Mouse (Mus musculus) gastrocnemius, postnatal 25 days (tissue): Measurements from ENCODE around the gene Txndc8. TPM values are rescaled to one million over a fixed set of nuclear protein-coding genes. Genes with fewer than 3 reads are reported as not detected.

ENCODE experiments used
- DNase-seq: peaks from one replicate; pipeline ENCODE4 v3.0.0; 2022
- long read RNA-seq, 2 experiments: library from polyadenylated mRNA; stranded (forward); transcript quantifications; one replicate each; pipeline ENCODE4 v2.0.0; 2021
- total RNA-seq, 2 experiments: library from RNA; stranded (reverse); gene quantifications; 1 replicate in 1 of 2; 2 replicates in 1 of 2; pipeline ENCODE4 v1.2.3; 2021

Gene Txndc8
- total RNA-seq: not detected
- long read RNA-seq, experiment 1, partial matches to known transcripts: 1 of 1 reads
- long read RNA-seq, experiment 1, other reads (novel, unspliced or antisense): 0 of 1 reads
- long read RNA-seq, experiment 2: 0 reads

- DNase-seq: no peak
These were observed at the start of gene Txndc8 for GRCm38 (mm10) chr4:58009024-58009423. Gene Txndc8 (minus strand): TSS chr4:58009124.

DNA sequence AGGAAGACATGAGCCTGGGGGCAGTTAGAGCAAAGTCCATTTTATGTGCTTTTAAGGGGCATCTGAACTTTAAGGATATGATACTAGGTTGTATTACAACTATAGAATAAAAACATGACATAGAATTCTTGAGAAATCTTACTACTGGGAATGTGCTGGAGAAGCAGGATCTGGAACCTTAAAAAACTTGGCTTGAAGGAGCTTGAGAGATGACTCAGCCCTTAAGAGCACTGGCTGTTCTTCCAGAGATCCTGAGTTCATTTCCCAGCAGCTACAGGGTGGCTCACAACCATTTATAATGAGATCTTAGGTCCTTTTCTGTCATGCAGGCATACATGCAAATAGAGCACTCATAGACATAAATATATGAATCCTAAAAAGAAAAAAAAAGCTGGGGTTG, 46.7 kb upstream of the Txndc8 start:
- no peak for DNase-seq

GRCm38 (mm10) chr4:58054441-58054840, 45.5 kb upstream of the Txndc8 start:
- no peak for DNase-seq

DNA sequence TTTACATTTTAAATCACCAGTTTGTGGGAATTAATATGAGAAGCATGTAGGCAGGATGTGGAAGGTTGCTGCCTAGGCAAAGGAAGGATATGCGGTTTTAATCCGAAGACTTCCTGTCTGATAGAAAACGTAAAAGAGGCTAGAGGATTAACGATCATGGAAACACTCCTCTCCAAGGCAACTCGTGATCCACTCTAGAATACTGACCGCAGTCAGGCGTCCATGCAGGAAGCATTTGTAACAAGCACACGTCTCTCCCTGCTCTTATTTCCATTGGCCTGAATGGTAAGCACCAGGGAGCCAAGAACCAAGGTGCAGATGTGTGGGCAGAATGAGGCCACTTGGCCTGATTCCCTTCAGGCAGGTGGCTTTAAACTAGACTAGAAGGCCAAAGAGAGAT, 41.8 kb upstream of the Txndc8 start:
- no peak for DNase-seq

GRCm38 (mm10) chr4:58050276-58050675, 41.4 kb upstream of the Txndc8 start:
- no peak for DNase-seq

GRCm38 (mm10) chr4:58044833-58045232, 35.9 kb upstream of the Txndc8 start:
- no peak for DNase-seq

GRCm38 (mm10) chr4:58044356-58044755, 35.4 kb upstream of the Txndc8 start:
- DNase-seq: no peak

DNA sequence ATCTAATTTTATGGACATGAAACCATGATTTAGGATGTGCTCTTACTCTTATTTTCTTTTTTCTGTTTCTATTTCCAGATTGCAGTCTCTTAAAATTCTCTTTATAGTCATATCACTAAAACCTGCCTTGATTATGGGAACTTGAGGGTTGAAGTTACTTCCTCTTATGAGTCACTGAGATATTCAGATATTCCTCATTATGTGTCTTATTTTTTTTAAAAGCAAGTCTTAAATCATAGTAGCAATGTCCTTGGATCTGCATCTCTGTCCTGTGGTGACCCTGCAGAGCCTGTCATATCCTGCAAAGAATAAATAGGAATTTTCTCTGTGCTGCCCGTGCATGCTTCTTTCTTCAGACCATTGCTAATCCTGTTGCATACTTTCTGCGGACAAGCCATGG, 31.2 kb upstream of the Txndc8 start:
- DNase-seq: no peak

DNA sequence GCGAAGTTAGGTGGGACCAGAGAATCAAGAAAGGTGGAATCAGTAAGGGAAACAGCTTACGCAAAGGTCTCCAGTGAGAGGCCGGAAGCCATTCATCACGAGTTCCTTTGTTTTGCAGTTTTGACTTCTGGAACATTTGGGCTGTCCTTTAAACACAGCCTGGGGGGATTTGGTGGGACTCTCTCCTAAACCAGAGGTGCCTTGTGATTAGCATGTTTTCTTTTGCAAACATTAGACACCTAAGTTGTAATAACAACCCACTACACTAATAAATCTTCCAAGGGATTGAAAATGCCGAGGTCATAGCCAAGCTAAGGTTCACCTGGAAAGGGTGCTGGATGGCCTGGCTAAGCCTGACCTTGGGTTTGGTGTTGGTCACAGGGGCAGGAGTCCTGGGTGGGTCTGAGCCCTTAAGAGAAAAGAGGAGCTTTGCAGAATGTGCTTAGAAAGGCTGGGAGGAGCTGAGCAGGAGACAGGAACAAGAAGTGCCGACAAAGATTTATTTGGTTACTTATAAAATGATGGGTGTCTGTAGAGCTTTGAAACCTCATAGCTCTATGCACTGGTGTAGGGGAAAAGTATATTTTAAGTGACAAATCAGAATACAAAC, 28.3 kb upstream of the Txndc8 start:
- DNase-seq: no peak

GRCm38 (mm10) chr4:58034663-58035062, 25.7 kb upstream of the Txndc8 start:
- no peak for DNase-seq

- no peak for DNase-seq
These were observed 23.8 kb upstream of the Txndc8 start for GRCm38 (mm10) chr4:58032714-58033113.

- no peak for DNase-seq
These were observed 5.4 kb downstream of the Txndc8 start for GRCm38 (mm10) chr4:58003501-58003900.

GRCm38 (mm10) chr4:57991425-57991824, 17.5 kb downstream of the Txndc8 start:
- DNase-seq: no peak

DNA sequence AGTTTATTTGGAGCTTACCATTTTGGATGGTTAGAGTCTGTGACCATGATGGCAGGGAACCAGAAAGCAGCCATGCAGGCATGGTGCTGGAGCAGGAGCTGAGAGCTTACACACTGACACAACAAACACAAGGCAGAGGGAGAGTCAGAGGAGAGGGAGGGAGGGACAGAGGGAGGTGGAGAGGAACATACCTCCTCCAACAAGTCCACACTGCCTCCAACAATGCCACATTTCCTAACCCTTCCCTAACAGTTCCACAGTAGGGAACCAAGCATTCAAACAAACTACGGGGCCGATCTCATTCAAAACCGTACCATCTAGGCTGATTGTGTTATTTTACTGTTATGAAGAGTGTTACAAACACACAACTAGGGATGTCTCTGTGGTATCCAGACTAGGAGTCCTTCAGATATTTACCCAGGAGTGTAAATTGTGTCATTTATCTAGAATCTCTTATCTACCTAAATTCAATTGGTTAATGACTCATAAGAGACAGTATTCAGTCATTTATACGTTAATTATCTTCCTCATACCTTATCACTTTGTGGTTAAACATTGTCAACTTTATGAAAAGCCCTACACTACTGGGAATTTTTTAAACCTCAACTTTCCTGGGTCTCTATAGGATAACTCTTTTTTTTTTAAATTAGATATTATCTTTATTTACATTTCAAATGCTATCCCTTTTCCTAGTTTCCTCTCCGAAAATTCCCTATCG, 34.4 kb downstream of the Txndc8 start:
- no peak for DNase-seq

- no peak for DNase-seq
These were observed 35.2 kb downstream of the Txndc8 start for GRCm38 (mm10) chr4:57973592-57974268.

DNA sequence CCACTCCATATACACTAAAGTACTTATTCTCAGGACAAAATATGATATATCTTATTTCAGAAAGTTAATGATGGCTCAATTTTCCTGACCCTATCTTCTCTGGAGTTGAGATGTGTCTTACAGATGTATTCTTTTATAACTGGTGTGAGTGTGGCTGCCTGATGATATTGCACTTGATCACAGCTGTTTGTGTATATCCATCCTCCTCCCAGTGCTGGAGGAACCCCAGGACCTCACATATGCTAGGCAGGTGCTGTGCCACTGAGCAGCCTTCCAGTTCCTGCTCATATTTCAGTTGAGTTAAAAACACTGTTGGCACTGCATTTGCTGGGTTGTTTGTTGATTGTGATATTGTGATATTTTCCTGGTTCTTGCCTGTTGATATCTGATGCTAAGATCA, 38.6 kb downstream of the Txndc8 start:
- DNase-seq: no peak

- DNase-seq: no peak
These were observed 41.7 kb downstream of the Txndc8 start for GRCm38 (mm10) chr4:57967195-57967594.

- DNase-seq: no peak
These were observed 43.4 kb downstream of the Txndc8 start for GRCm38 (mm10) chr4:57965516-57965915.

GRCm38 (mm10) chr4:57964143-57964542, 44.8 kb downstream of the Txndc8 start:
- no peak for DNase-seq

GRCm38 (mm10) chr4:57959056-57959455, 49.9 kb downstream of the Txndc8 start:
- no peak for DNase-seq

- DNase-seq: no peak
These were observed 50.8 kb downstream of the Txndc8 start for GRCm38 (mm10) chr4:57958098-57958497.

DNA sequence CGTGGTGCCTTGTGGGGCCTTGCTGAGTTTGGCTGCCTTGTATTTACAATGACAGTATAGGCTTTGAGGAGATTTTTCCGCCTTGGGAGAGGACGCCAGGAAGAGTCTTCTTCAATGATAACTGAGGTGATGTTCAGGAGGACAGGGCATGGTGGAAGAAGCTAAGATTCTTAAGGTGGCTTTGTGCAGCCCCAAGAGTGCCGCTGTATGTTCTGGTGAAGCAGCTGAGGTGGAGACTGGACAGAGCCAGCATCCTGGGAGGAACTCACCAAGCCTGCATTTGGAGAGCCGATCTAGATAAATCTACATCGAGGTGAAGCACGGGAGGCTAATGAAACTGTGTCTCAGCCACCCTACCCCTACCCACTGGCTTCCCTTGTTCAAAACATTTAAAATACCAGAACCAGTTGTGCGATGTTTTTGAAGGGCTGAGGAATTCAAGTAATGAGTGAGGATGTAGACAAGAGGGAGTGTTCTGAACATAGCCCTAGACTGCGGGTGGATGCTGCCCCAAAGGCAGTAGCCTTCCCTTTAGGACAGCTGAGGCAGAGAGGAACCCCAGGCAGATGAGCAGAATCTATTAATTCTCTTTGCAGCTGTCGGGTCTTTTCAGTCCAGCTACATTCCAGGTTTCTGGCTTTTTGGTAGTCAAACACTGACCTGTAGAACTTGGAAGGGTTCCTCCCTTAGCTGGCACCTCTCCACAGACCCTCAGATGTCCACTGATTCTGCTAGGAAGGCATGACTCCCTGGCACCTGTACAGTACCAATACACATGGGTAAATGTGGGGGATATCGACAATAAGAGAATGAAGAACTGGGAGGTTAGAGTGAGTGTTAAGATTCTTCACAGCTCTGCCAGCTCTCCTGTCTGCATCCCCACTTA, 51.5 kb downstream of the Txndc8 start:
- no peak for DNase-seq
